Mouse (Mus musculus): ENCODE data around the gene Glycam1.

- TF ChIP-seq CTCF (conservative IDR thresholded peaks at IDR 0.05; ENCODE audit: insufficient read depth, insufficient read length, low read depth, low read length) (no peak), POLR2A (IDR thresholded peaks at IDR 0.05; ENCODE audit: low read depth, low read length) (no peak)
Measured at GRCm38 (mm10) chr15:103551053-103551452, 13.8 kb downstream of the Glycam1 start.
